Mouse (Mus musculus) midbrain, postnatal 0 days (tissue): ENCODE data around the gene Mamdc2. TPM values are rescaled to one million over a fixed set of nuclear protein-coding genes. Genes with fewer than 3 reads are reported as not detected.
A peak's percentile ranks its signal among the peaks of the same experiment; 100 is the strongest.

Experiments used
- ATAC-seq: fragments of 200-750 bp; cut with Nextera tagmentation; 2 replicates; pipeline ENCODE4 v1.8.0; 2017; ENCODE audit warnings: moderate number of reproducible peaks, mild to moderate bottlenecking, moderate TSS enrichment, moderate library complexity; ENCODE audit not compliant: low FRiP score
- DNase-seq: peaks from one replicate; pipeline ENCODE4 v3.0.0-alpha.2; 2015; ENCODE audit warnings: low spot score
- H3K27ac ChIP-seq: fragments of 300-500 bp; sonication (generic); 2 replicates; pipeline ENCODE4 v1.5.1; 2014; ENCODE audit warnings: low read depth, mild to moderate bottlenecking, low read length, mixed read lengths
- H3K27me3 ChIP-seq: fragments of 300-500 bp; sonication (generic); 2 replicates; pipeline ENCODE4 v1.6.1; 2014; ENCODE audit warnings: low read length, control low read depth, mixed read lengths; ENCODE audit not compliant: insufficient read depth
- H3K36me3 ChIP-seq: fragments of 300-500 bp; sonication (generic); 2 replicates; pipeline ENCODE4 v1.6.1; 2014; ENCODE audit warnings: low read length, control low read depth, mixed read lengths; ENCODE audit not compliant: insufficient read depth
- H3K4me1 ChIP-seq: fragments of 300-500 bp; sonication (generic); 2 replicates; pipeline ENCODE4 v1.6.1; 2014; ENCODE audit warnings: mild to moderate bottlenecking, control low read depth, antibody characterized with exemption, low read length, mixed read lengths; ENCODE audit not compliant: insufficient read depth
- H3K4me2 ChIP-seq: fragments of 300-500 bp; sonication (generic); 2 replicates; pipeline ENCODE4 v1.6.1; 2014; ENCODE audit warnings: low read depth, mild to moderate bottlenecking, low read length, mixed read lengths; ENCODE audit not compliant: poor library complexity, severe bottlenecking
- H3K4me3 ChIP-seq: fragments of 300-500 bp; sonication (generic); 2 replicates; pipeline ENCODE4 v1.5.1; 2014; ENCODE audit warnings: low read depth, mild to moderate bottlenecking, low read length, moderate library complexity
- H3K9ac ChIP-seq: fragments of 300-500 bp; sonication (generic); replicated peaks from 2 replicates; pipeline ENCODE4 v1.6.1; 2014; ENCODE audit warnings: mild to moderate bottlenecking, low read length, moderate library complexity, mixed read lengths; ENCODE audit not compliant: poor library complexity, severe bottlenecking
- H3K9me3 ChIP-seq: fragments of 300-500 bp; sonication (generic); 2 replicates; pipeline ENCODE4 v1.6.1; 2016; ENCODE audit warnings: low read length, control low read depth
- CTCF ChIP-seq: IDR thresholded peaks from 2 replicates; pipeline ENCODE4 v1.5.1; 2016; ENCODE audit warnings: antibody characterized with exemption, mild to moderate bottlenecking
- WGBS: fragments of 180-500 bp; shearing (Covaris S2); extraction: QIAGEN DNeasy Blood & Tissue Kit; methylation state at CpG from one replicate; pipeline ENCODE4 v1.1.7; 2014; 5-methylcytosine and 5-hydroxymethylcytosine counted together
- polyA plus RNA-seq: library from polyadenylated mRNA; unstranded; fragments of >200 nt; fragmentation: Nextera tagmentation; extraction: Ambion mirVana; gene quantifications from 2 replicates; pipeline ENCODE4 v1.2.1, GENCODE M21; 2015
- total RNA-seq: library from RNA; depleted of rRNA; stranded (reverse); fragments of >200 nt; gene quantifications from 2 replicates; pipeline ENCODE4 v1.2.3, GENCODE M21; 2014

Mamdc2 gene
- total and polyA plus RNA-seq, 2 experiments from 2014 or later: 4.2 to 5.3 TPM

DNA sequence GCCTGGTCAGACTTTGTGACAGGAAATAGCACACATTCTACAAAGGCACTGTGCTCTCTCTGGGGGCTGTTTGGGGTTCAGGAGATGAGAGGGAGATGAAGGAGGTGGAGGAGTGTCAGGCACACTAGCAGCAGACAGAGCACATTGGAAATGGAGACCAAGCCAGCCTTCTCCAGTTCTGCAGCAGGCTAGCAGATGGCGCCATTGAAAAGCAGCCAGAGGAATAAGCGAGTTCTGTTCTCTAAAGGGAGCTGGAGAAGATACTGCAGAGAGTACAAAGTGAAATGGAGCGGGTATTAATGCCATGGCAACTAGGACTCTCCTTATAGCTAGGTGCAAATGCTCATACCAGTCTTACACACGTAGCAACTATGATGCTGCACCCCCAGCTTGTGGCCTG is 87.1 kb downstream of the Mamdc2 start:
- H3K27me3 ChIP-seq: no peaks in the 10 kb centered on the region
- H3K27ac ChIP-seq: no peak overlapping the region
- H3K4me2 ChIP-seq: no peak overlapping the region
- DNase-seq (peak; percentile 55), ATAC-seq (0 out of 2 replicates have a peak, but pooled peaks have one; percentile 20)
- peak; percentile 69 for TF ChIP-seq CTCF
- H3K9ac ChIP-seq: no peak overlapping the region
- WGBS: 44% methylated on average over 4 of the region's 4 CpGs
- H3K36me3 ChIP-seq: no peaks in the 10 kb centered on the region
- no peak overlapping the region for H3K4me3 ChIP-seq
- H3K9me3 ChIP-seq: 0 out of 2 replicates have a peak, but pooled peaks cover 3% of the 10 kb centered on the region
- H3K4me1 ChIP-seq: no peaks in the 10 kb centered on the region

DNA sequence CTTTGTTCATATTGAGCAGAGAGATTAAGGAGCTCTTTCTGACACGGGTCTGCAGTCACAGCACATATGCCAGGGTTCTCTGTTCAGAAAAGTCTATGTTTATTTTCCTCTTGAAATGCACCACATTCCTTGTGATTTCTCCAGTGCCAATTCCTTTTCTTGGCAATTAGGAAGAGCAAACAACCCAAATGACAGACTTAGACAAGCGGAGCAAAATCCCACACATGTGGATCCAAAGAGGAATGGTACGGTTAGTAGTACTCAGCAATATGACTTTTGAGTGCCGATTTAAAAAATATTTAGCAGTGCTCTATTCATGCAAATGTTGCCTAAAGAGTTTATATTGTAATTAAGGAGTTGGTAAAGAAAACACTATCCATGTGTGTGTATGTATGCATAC is 87.7 kb downstream of the Mamdc2 start:
- no peak for TF ChIP-seq CTCF
- no peak for DNase-seq
- Histone ChIP-seq H3K4me2 (no peak overlapping the region), H3K4me3 (no peak overlapping the region), H3K27me3 (no peaks in the 10 kb centered on the region), H3K27ac (no peak overlapping the region), H3K9me3 (0 out of 2 replicates have a peak, but pooled peaks cover 3% of the 10 kb centered on the region), H3K36me3 (no peaks in the 10 kb centered on the region), H3K4me1 (no peaks in the 10 kb centered on the region), H3K9ac (no peak overlapping the region)
- WGBS: 86% methylated on average over 4 of the region's 4 CpGs
- no peak for ATAC-seq

- no peak overlapping the region for H3K27ac ChIP-seq
- no peak for TF ChIP-seq CTCF
- ATAC-seq (no peak), DNase-seq (no peak)
- no peaks in the 10 kb centered on the region for H3K36me3 ChIP-seq
- H3K27me3 ChIP-seq: no peaks in the 10 kb centered on the region
- H3K4me2 ChIP-seq: no peak overlapping the region
- no peaks in the 10 kb centered on the region for H3K4me1 ChIP-seq
- H3K4me3 ChIP-seq: no peak overlapping the region
- H3K9ac ChIP-seq: no peak overlapping the region
- WGBS: 91% methylated on average over 5 of the region's 5 CpGs
- 0 out of 2 replicates have a peak, but pooled peaks cover 3% of the 10 kb centered on the region for H3K9me3 ChIP-seq
Measured at GRCm38 (mm10) chr19:23357253-23357652, 91.0 kb downstream of the Mamdc2 start.

DNA sequence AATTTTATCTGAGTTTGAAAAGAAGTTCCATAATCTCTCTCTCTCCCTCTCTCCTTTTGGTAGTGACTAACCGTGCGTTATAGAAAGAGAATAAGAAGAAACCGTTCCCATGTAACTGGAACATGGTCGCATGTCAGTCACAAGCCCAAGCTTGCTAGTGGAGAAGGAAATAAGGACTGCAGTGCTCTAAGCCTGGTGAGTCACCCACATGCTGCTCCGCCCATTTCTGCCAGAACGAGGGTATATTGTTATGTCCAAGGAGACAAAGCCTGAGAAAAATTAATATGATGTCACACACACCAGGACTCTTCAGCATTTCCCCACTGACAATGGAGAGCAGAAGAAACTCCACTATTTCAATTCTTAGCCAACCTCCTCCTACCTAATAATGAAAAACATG is 93.5 kb downstream of the Mamdc2 start:
- Histone ChIP-seq H3K9ac (no peak overlapping the region), H3K4me1 (no peaks in the 10 kb centered on the region), H3K27me3 (no peaks in the 10 kb centered on the region), H3K4me3 (no peak overlapping the region), H3K9me3 (0 out of 2 replicates have a peak, but pooled peaks cover 3% of the 10 kb centered on the region), H3K4me2 (no peak overlapping the region), H3K36me3 (no peaks in the 10 kb centered on the region), H3K27ac (no peak overlapping the region)
- TF ChIP-seq CTCF: no peak
- 85% methylated on average over 6 of the region's 6 CpGs for WGBS
- no peak for ATAC-seq
- no peak for DNase-seq

- DNase-seq (no peak), ATAC-seq (no peak)
- Histone ChIP-seq H3K36me3 (no peaks in the 10 kb centered on the region), H3K4me3 (no peak overlapping the region), H3K4me1 (no peaks in the 10 kb centered on the region), H3K27me3 (no peaks in the 10 kb centered on the region), H3K4me2 (no peak overlapping the region), H3K9ac (no peak overlapping the region), H3K27ac (no peak overlapping the region), H3K9me3 (0 out of 2 replicates have a peak, but pooled peaks cover 3% of the 10 kb centered on the region)
- TF ChIP-seq CTCF: no peak
- 70% methylated on average over 9 of the region's 9 CpGs for WGBS
Measured at GRCm38 (mm10) chr19:23353881-23354401, 94.3 kb downstream of the Mamdc2 start.

DNA sequence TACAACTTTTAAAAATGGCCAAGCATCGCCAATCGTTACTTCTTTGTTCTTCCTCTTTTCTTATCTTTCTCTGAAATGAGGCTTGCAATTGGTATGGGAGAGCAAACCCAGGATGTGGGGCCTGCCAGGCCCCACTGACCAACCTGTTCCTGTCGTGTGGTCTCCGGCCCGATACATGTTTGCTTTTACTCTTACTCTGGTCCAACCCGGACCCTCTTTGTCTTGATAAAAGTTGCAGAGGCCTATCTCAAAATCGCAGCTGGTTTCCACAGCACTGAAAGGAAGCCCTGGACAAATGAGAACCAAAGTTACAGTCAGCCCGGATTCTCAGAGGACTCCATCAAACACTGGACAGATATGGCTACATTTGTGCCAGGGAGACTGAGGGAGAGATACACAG is 95.1 kb downstream of the Mamdc2 start:
- no peaks in the 10 kb centered on the region for H3K27me3 ChIP-seq
- TF ChIP-seq CTCF: no peak
- 77% methylated on average over 8 of the region's 8 CpGs for WGBS

More for the DNA sequence above, 95.1 kb downstream of the Mamdc2 start:
- Histone ChIP-seq H3K9ac (no peak overlapping the region), H3K36me3 (no peaks in the 10 kb centered on the region), H3K4me3 (no peak overlapping the region), H3K4me1 (no peaks in the 10 kb centered on the region), H3K27ac (no peak overlapping the region), H3K9me3 (0 out of 2 replicates have a peak, but pooled peaks cover 3% of the 10 kb centered on the region), H3K4me2 (no peak overlapping the region)
- DNase-seq (no peak), ATAC-seq (no peak)
